Mouse (Mus musculus) erythroblast, embryonic 14.5 days (primary cell): Measurements from ENCODE around the gene Stard13.

Experiments used
- GATA1 ChIP-seq: IDR thresholded peaks from 2 replicates; pipeline ENCODE4 v1.6.1; 2012; ENCODE audit warnings: low read length, inconsistent platforms, mixed read lengths
- TAL1 ChIP-seq: IDR thresholded peaks from 3 replicates; pipeline ENCODE4 v1.6.1; 2012; ENCODE audit warnings: low read length, inconsistent platforms, mixed read lengths

DNA sequence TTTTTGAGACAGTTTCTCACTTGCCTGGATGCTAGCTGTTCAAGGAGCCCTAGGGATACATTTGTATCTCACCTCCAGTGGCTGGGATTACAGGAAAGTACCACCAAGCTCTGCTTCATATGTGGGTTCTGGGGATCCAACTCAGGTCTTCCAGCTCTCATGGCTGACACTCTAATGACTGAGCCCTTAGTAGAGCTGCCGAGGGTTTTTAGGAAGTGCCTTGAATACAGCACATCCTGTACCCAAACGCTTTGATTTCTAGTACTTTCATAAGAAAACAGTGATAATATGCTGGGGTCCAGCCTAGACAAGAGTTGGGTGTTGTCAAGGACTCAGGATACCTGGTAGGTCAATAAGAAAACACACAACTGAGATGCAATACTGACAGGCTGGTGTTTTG, 23.6 kb downstream of the Stard13 start:
- no peak for TF ChIP-seq GATA1
- no peak for TF ChIP-seq TAL1
